Comparison of ENCODE assay signal across 9 mouse cellular contexts in the genomic region with DNA sequence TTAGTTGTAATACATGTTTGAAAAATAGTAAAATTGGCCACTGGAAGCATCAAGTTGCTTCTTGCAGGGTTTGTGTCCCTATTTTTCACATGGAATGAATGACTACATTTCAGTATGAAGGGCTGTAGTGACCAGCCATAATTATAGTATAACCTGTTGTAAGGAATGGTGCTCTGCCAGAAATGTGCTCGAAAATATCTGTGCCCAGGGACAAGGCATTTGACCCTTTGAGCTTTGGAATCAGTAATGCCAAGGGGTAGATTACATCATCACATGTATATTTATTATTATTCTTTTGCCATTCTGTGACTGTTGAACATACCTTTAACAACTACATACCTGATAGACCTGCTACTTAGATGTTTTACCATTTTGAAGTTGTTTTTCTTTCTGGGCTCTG. TPM values are rescaled to one million over a fixed set of nuclear protein-coding genes. Genes with fewer than 3 reads are reported as not detected.
DNase-seq lines count a peak whose midpoint lies in the region; ATAC-seq and TF ChIP-seq lines count a peak whose summit lies in the region.
"Had no signal": no experiment of that assay in that cellular context is flagged by ENCODE, and none has a peak within 500 bp of the region (broad histone marks: within the 10 kb centered on the region; RNA-seq: fewer than 3 reads in every experiment).

No protein-coding gene starts in this region.

- no peak overlapping the region for H3ac ChIP-seq in myocyte (ENCODE audit: control insufficient read depth, insufficient read length)

- DNase-seq in layer of hippocampus, adult 2 months (ENCODE audit: low spot score in 2 of 2), result no peak
- no peak for DNase-seq in layer of hippocampus, adult 11-12 months (ENCODE audit: low spot score)
- no peak for DNase-seq in thymus, postnatal 36 days
- DNase-seq: gastrocnemius, postnatal 36 days had no signal

- no peaks in the 10 kb centered on the region for H3K36me3 ChIP-seq in forebrain, embryonic 12.5 days (replicated peaks)
- no peaks in the 10 kb centered on the region for H3K36me3 ChIP-seq in intestine, embryonic 15.5 days
- H3K36me3 ChIP-seq in myocyte (ENCODE audit: control insufficient read depth, insufficient read depth), result peaks cover 4% of the 10 kb centered on the region

- H3K4me2 ChIP-seq in forebrain, embryonic 12.5 days, result peak overlapping the region; percentile 68
- peak overlapping the region; percentile 59 for H3K4me2 ChIP-seq in intestine, embryonic 15.5 days (replicated peaks)
- peak overlapping the region; percentile 91 for H3K4me2 ChIP-seq in myocyte (ENCODE audit: low read depth)

- H3K79me2 ChIP-seq in myocyte (ENCODE audit: control insufficient read depth, insufficient read depth), result peaks cover 65% of the 10 kb centered on the region

- TF ChIP-seq CTCF in layer of hippocampus, adult 2 months (conservative IDR thresholded peaks at IDR 0.05), result no peak

- H3K9me3 ChIP-seq in forebrain, embryonic 12.5 days, result no peaks in the 10 kb centered on the region
- no peaks in the 10 kb centered on the region for H3K9me3 ChIP-seq in intestine, embryonic 15.5 days

- ATAC-seq in forebrain, embryonic 12.5 days (ENCODE audit: low FRiP score), result no peak
- no peak for ATAC-seq in intestine, embryonic 15.5 days
- ATAC-seq in inflammation-experienced regulatory T-cells, adult 6 months, result no peak
- ATAC-seq: Patski had no signal

- no peaks in the 10 kb centered on the region for H3K27me3 ChIP-seq in forebrain, embryonic 12.5 days
- no peaks in the 10 kb centered on the region for H3K27me3 ChIP-seq in intestine, embryonic 15.5 days (replicated peaks)
- H3K27me3 ChIP-seq in myocyte (ENCODE audit: control insufficient read depth, insufficient read depth, insufficient read length), result no peaks in the 10 kb centered on the region
- H3K27me3 ChIP-seq: Patski had no signal

- no peak for TF ChIP-seq POLR2A in myocyte (IDR thresholded peaks at IDR 0.05; ENCODE audit: insufficient read length, low read depth)

- WGBS in forebrain, embryonic 12.5 days, result 66% methylated on average over 1 of the region's 1 CpGs
- WGBS in intestine, embryonic 15.5 days, result 48% methylated on average over 1 of the region's 1 CpGs

- H3K4me3 ChIP-seq in layer of hippocampus, adult 2 months, result peak overlapping the region; percentile 17; the same call in 1 of the 2 replicates
- H3K4me3 ChIP-seq in forebrain, embryonic 12.5 days (replicated peaks), result peak overlapping the region; percentile 15; the same call in 1 of the 2 replicates
- no peak overlapping the region for H3K4me3 ChIP-seq in intestine, embryonic 15.5 days (replicated peaks)
- H3K4me3 ChIP-seq in myocyte, result peak overlapping the region; percentile 46

- H3K4me1 ChIP-seq in forebrain, embryonic 12.5 days, result peaks cover 21% of the 10 kb centered on the region
- H3K4me1 ChIP-seq in intestine, embryonic 15.5 days (replicated peaks), result peaks cover 5% of the 10 kb centered on the region; the same call in 1 of the 2 replicates

- no peak overlapping the region for H3K9ac ChIP-seq in forebrain, embryonic 12.5 days
- no peak overlapping the region for H3K9ac ChIP-seq in intestine, embryonic 15.5 days

- no peak overlapping the region for H3K27ac ChIP-seq in layer of hippocampus, adult 2 months
- no peak overlapping the region for H3K27ac ChIP-seq in forebrain, embryonic 12.5 days
- H3K27ac ChIP-seq in intestine, embryonic 15.5 days, result no peak overlapping the region

TF ChIP-seq in myocyte, 11 proteins besides CTCF, POLR2A, EP300 and RAD21:
- TF ChIP-seq E2F4 (IDR thresholded peaks at IDR 0.05; ENCODE audit: insufficient read depth) (no peak), MYOD1 (IDR thresholded peaks at IDR 0.05; ENCODE audit: control insufficient read depth in 1 of 3, insufficient read length in 2 of 3, low read depth in 2 of 3) (no peak), TCF3 (IDR thresholded peaks at IDR 0.05; ENCODE audit: insufficient read length, low read depth) (no peak), SRF (IDR thresholded peaks at IDR 0.05; ENCODE audit: control insufficient read depth, insufficient read length, low read depth) (no peak), CEBPB (IDR thresholded peaks at IDR 0.05; ENCODE audit: insufficient read depth, poor library complexity, severe bottlenecking) (no peak), MYOG (IDR thresholded peaks at IDR 0.05; ENCODE audit: control insufficient read depth in 1 of 3, insufficient read depth in 1 of 3, insufficient read length in 2 of 3, low read depth in 2 of 3) (no peak), TCF12 (IDR thresholded peaks at IDR 0.05; ENCODE audit: insufficient read depth, poor library complexity, severe bottlenecking) (no peak), MAX (IDR thresholded peaks at IDR 0.05; ENCODE audit: low read depth) (no peak), USF1 (IDR thresholded peaks at IDR 0.05; ENCODE audit: low read depth) (no peak), REST (IDR thresholded peaks at IDR 0.05; ENCODE audit: insufficient read depth, insufficient read length) (no peak), POLR2AphosphoS2 (IDR thresholded peaks at IDR 0.05; ENCODE audit: insufficient read length, low read depth) (no peak)
TF ChIP-seq in myocyte: peak in this region for 0.

RNA-seq across cellular contexts. Expression of a gene that starts 5.9 kb away (rescaled TPM):
- 100 to 1,000 TPM; 244 to 254 TPM for total RNA-seq in layer of hippocampus, adult 2 months (2021)
- 63.4 and 80.9 TPM in 2 replicates for polyA plus RNA-seq in forebrain, embryonic 12.5 days (2016; fragmentation: Nextera tagmentation; extraction: Ambion mirVana)
- polyA plus RNA-seq in intestine, embryonic 15.5 days (2015; fragmentation: Nextera tagmentation; extraction: Ambion mirVana), result 54.7 and 56.5 TPM in 2 replicates
- 126 TPM for polyA plus RNA-seq in myocyte (2012; fragmentation: generic; extraction: Trizol)
- polyA plus RNA-seq in inflammation-experienced regulatory T-cells, adult 6 months (2017; shearing (Covaris generic)), result 10 to 100 TPM; 22.8 to 32.9 (median 30.0) TPM
